Mouse (Mus musculus) heart, postnatal 0 days (tissue): ENCODE data around the gene Ikzf3.

Experiments used
- CTCF ChIP-seq: IDR thresholded peaks from 2 replicates; pipeline ENCODE4 v1.5.1; 2016; ENCODE audit warnings: antibody characterized with exemption, control low read depth, low read depth
- EP300 ChIP-seq: IDR thresholded peaks from 2 replicates; pipeline ENCODE4 v1.6.1; 2016; ENCODE audit warnings: antibody characterized with exemption, low read depth

DNA sequence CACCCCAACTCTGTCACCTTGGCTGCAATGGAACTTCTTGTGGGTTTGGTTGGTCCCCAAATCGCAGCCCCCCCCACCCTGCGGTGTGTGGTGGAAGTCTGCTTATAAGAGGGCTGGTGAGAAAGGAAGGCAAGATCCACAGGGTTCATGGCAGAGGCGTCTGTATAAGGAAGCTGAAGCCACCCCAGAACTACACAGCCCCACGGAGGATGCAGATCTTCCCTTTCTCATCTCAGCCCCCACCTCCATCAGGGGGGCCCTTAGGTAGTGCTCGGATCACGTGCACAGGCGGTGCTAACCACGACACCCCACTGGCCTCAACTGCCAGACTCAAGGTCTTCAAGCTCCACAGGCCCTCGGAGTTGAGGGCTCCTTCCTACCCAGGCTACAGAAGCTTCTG lies 81.9 kb downstream of the Ikzf3 start:
- TF ChIP-seq EP300 (no peak), CTCF (no peak)
